Mouse (Mus musculus) right cerebral cortex, postnatal 25 days (tissue): Measurements from ENCODE around the gene Rfx7.
"Not testable (repeated sequence)": the region's sequence is repeated elsewhere in the genome, so short reads cannot be mapped to it uniquely, and the experiment has no call there.

Source experiments
- DNase-seq: peaks from one replicate; pipeline ENCODE4 v3.0.0; 2022

Rfx7 gene

DNA sequence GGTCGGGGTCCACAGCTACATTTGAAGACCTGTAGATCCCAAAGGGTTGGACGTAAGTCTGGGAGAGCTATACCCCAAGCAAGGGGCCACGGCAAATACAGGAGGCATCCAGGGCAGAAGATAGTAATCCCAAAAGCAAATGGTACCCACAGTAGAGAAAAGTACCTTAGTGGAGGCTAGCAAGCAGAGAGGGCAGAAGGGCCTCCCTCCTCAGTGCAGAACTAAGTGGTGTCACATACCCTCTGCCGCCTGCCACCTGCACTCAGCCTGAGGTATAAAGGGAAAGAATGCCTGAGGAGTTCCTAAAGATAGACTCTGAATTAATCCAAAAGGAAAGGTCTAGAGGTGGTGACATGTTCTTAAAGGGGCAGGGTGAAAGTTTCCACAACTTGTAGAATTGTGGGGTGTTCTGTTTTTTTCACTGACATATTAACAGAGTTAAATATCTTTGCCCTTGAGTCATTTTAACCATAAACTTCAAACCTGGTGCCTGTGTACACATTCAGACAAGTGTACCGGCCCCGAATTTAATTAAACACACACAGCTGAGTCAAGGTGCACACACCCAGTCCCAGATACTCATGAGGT is 109.1 kb downstream of the Rfx7 start:
- DNase-seq: no peak

GRCm38 (mm10) chr9:72642756-72643447 is 110.9 kb downstream of the Rfx7 start:
- not testable (repeated sequence) for DNase-seq

DNA sequence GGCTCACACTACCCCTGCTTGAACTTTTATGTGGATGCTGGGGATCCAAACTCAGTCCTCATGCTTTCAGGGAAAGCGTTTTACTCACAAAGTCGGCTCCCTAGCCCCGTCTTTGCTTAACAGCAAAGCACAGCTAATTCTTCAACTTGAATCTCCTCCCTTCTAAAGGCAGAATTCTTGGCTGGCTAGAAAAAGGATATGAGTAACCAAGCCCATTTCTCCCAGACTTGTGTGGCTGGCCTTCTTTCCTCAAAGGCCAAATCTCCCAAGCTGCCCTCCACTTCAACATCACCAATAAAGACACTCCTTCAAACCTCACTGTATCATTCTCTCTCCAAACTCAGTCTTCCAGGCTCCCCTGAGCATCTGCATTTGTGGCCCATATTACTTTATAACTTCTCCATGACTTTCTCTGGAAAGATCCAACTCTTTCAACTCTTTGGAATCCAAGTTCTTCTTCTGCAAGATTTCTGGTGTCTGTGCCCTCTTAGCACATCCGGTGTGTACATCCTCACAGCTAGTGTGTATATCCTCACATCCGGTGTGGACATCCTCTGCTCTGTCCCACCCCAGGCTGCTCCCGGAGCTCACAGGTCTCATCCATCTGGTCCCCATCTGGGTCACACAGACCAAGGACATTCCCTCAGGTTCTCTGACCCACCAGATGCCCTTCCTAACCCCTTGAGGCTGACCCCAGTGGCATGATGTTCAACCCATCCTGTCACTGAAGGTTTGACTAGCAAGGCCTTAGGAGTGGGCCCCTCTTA is 111.8 kb downstream of the Rfx7 start:
- no peak for DNase-seq

DNA sequence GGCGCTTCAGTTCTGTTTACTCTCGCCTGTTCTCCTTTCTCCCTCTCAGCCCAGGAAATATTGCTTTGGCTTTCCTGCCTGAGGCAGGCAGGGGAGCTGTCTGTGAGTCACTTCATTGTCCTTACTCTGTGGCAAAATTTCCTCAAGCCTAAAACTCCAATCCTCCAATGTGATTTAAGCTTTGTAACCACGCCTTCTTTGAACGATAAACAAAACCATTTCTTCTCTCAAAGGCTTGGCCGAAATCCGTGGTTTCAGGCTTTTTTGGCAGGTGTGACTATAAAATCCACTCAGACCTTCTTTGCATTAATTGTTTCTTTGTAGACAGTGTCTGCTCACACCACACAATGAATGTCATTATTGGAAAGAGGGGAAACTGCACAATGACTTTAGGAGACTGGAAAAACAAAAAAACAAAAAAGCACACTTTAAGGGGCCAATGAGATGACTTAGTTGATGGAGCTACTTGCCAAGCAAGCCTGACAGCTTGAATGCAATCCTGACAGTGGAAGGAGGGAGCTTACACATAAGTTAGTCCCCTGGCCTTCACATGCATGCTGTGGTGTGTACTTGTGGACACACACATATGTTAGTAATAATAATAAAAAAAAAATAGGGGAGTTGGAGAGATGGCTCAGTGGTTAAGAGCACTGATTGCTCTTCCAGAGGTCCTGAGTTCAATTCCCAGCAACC is 112.5 kb downstream of the Rfx7 start:
- no peak for DNase-seq

DNA sequence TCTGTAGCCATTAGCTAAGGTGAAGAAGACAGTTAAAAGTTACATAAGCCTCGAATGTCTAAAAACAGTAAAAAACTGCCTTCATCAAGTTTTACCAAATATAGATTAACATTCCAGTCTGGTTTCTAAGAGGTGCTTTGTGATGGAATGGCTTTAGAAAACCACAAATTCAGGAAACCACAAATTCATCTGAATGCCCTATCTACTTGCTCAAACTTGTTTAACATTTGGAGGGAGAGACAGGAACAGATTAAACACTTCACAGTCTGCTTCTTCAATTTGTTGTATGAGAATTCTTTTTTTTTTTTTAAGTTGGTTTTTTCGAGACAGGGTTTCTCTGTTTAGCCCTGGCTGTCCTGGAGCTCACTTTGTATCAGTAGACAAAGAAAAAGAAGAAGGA is 117.7 kb downstream of the Rfx7 start:
- DNase-seq: no peak

DNA sequence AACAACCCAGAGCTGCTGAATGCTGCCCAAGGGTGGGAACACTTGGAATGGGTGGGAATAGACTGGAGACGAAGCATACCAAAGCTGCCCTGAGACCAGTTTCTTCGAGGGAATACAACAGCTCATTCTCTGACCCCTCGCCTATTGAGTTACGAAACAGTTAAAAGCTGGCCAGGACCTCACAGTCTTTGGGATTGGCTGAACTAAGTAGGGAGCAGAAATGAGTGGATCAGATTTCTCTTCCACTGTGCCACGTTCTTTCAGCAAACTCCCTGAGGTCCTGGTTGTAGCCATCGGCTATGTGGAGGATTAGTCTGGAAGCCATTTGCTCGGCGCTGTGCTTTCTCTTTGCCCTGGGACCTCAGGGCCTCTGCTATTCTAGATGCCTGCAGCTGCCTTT is 120.9 kb downstream of the Rfx7 start:
- no peak for DNase-seq

GRCm38 (mm10) chr9:72653533-72653932 is 121.5 kb downstream of the Rfx7 start:
- DNase-seq: no peak

DNA sequence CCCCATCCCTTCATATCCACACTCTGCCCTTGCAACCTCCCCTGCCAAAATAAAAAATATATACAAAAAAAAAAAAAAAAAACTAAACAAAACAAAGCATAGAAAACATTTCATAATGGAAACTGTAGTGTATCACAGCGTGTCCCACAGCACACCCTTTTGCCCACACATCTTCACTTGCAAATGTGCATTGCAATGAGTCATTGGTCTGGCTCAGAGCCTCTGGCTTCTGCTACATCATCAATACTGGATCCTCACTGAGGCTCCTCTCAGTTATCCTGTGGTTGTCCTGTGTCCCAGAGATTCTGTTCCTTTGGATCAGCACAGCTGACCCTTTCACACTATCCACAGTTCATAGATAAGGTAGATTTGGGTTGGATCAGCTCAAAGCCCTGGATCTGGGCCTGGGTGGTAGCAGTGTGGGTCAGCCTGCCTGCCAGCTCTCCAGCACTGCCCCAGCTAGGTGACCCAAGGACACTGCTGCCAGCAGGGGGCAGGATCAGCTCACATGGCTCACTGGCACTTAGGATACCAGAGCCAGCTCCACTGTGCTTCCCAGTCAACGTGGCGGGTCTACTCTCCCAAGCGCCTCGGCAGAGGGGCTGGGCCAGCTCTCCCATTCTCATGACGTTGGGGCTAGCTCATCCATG is 122.7 kb downstream of the Rfx7 start:
- no peak for DNase-seq

GRCm38 (mm10) chr9:72655602-72656001 is 123.6 kb downstream of the Rfx7 start:
- no peak for DNase-seq

- no peak for DNase-seq
These were observed 124.5 kb downstream of the Rfx7 start for GRCm38 (mm10) chr9:72656491-72656890.

DNA sequence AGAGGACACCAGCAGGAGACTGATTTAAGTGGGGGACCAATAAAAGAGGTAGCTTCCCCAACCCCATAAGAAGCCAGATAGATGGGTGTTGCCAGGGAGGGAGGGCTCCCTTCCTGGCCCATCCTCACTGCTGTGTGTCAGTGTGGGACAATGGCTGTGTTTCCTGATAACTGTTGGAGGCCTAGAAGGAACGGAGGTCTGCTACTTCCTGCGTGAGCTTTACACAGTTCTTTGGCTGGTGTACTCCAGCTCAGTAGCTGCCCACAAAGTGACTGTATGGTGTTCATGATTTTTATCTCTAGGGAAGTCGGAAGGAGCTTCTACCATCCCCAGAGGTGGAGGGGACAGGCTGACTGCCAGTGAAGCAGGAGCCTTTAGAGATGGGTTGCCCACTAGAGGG is 124.9 kb downstream of the Rfx7 start:
- no peak for DNase-seq

DNA sequence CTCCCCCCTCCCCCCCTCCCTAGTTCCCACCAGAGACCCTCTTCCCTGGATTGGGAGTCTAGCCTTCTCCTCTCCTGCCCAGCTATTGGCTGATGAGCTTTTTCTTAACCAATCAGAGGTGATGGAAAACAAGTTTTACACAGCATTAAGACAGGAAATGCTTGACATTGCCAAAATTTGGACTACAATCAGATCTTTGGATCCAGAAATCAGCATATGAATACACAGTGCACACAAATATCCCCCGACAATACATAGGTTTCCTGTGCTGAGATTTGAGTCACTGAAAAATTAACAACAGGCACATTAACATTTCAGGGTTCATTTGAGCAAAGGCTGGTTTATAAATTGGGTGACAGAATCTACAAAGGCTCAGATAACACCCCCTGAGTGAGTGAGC is 125.7 kb downstream of the Rfx7 start:
- DNase-seq: no peak

DNA sequence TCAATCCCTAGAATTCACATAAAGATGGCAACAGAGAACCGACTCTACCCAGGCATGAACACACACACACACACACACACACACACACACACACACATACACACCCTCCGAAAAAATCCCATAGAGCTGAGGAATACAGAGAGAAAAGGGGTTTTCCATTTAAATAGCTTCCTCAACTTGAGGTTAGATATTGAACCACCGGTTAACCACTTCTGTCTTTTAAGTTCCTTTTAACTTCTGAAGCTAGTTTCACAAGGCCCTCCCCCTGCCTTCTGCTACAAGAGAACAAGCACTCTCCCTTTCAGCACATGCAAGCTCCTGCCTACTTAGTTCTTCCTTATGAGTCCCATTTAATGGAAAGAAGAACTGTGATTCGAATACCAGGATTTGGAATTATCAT is 128.1 kb downstream of the Rfx7 start:
- DNase-seq: no peak

DNA sequence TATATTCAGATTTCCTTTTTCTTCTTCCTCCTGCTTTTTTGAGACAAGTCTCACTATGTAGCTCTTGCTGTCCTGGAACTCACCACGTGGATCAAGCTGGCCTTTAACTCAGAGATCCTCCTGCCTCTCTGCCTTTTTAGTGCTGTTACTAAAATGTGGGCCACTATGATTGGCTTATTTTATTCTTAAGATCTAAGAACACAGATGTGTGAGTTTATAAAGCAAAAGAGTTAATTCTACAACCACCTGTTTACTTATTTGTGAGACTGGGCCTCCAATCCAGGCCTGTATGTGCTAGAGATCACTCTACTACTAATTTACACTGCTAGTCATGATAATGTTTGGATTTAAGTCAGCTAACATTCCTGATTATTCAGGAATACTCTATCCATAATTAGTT is 128.9 kb downstream of the Rfx7 start:
- no peak for DNase-seq

DNA sequence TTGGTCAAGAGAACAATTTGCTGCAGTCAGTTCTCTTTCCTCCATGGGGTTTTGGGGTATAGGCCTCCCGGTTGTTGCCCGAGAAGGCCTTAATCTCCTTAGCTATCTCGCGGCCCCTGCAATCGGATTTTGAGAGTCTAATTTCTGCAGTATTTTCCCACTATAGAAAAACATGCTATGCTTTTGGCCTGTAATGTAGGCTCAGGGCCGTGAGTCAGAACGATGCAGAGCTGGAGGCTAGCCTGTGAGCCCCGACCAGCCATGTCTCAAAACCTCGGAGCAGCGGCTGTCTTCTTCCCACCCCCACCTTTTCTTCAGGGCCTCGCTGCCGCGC is 129.5 kb downstream of the Rfx7 start:
- no peak for DNase-seq

- peak; percentile 94 for DNase-seq
These were observed 130.0 kb downstream of the Rfx7 start, which contains the start of gene Nedd4 for GRCm38 (mm10) chr9:72661895-72662661. Nedd4 (plus strand) TSS chr9:72662346.

DNA sequence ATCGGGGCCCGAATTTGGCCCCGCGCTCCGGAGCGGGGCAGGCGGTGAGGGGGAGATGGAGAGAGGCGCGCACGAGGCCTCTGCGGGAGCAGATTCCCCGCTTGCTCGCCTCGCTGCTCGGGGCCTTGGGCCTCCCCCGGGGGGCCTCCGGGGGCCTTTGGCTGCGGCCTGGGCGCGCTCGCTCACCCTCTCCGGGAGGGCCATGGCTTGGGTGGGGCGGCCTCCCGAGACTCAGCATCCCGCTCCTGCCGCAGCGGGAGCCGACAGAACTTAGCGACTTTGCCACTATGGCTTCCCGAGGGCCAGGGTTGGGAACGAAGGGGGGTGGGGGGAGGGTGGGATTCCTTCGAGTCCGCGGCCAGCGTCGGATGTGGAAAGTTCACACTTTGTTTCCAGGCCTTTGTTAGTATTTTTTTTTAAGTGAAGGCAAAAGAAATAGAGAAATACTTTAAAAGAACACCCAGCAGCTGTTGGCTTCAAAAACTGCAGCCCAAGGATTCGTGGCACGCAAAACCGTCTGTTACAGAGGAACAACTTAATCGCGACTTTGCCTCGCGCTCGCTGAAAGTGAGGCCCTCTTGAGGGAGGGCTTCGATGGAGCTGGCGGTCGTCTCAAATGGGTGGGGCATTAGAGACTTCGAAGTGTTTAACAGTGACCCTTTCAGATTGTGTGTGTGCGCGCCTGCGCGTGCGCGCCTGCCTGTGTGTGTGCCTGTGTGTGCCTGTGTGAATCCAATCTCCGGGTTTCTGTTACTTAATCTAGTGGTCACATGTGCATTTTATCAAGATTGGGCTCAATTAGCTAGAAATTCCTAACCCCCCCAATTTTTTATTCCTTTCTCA is 130.9 kb downstream of the Rfx7 start:
- DNase-seq: peak; percentile 61

DNA sequence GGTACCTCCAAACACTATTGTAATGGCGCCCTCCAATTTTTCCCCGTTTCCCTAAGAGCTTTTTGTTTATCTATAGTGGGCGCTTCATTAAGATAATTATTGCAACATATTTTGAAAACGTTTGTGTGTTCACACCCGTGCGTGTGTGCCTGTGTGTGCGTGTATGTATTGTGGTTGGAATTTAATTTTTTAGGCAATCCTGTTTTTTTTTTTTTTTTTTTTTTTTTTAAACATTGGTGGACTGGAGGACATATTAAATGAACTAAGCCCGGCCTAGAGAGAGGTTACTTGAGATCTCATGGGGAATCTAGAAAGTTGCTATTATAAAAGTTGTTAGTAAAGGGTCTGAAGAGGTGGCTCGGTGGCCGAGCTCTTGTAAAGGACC is 131.5 kb downstream of the Rfx7 start:
- no peak for DNase-seq

DNA sequence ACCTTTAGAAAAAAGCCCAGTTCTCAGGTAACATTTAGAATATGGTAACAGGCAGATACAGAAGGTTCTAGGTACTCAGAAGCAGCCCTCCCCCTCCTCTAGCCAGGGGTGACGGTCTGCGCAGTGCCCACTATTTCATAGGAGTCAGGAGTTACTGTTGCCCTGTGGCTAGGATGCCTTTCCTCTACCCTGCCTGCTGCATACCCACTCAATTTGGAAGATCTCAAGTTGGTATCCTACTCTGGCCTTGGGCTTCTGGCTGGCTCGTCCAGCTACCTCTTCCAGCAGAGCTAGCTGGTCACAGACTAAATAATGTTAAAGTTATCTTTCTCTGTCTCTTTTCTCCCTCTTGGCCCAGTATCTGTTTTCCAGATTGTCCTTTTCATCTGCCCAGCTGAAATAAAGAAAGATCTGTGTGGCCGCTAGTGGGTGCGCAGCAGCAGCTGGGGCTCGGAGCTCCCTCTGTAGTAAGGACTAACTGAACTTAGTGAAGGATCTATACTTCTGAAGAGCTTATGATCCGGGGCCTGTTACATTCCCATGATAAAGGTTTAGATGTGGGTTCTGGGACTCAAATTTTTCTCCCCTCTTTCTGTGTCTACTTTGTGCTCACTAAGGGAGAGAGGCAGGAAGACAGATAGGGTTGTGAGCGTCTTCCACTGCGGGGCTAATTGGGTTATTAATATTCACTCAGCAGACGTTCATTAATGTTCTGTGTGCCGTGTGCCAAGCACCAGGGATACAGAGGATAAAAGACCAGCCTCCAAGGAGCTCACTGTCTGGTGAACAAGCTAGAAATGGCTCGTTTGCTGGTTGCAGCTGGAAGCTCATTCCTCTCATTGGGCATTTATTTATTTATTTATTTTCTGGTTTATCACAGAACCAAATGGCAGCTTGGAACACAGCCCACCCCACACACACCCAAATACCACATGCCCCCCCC is 132.6 kb downstream of the Rfx7 start:
- DNase-seq: no peak

DNA sequence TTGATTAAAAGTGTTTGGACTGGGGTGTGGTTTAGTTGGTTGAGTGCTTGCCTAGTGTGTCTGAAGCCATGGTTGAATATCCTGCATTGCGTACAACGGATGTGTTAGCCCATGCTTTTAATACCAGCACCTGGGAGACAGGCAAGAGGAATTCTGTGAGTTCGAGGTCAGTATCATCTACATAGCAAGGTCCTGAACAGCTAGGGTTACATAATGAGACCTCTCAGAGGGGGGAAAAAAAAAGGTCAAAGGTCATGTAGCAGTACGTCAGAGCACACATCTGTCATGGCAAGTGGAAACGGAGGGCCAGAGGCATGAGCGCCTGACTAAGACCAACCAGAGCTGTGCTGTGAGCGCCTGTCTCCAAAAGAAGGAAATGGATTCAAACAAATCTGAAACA is 133.5 kb downstream of the Rfx7 start:
- no peak for DNase-seq
